Mouse (Mus musculus) c-Kit-positive CD71-positive TER-119-negative erythroid progenitor cells, embryonic 14.5 days (primary cell): ENCODE data around the gene Zfp691.

ENCODE experiments used
- DNase-seq: peaks from one replicate; pipeline ENCODE4 v3.0.0-alpha.2; 2013; ENCODE audit warnings: low read depth

Zfp691 gene

GRCm38 (mm10) chr4:119173851-119174453 is at the start of gene Zfp691:
TSS of gene Zfp691 (minus strand) at chr4:119174195.
- DNase-seq, result peak; percentile 97

- DNase-seq, result peak; percentile 70
Observed at GRCm38 (mm10) chr4:119223696-119224095, 49.7 kb upstream of the Zfp691 start.

- no peak for DNase-seq
Observed at GRCm38 (mm10) chr4:119218169-119218568, 44.2 kb upstream of the Zfp691 start, which contains the start of gene Tmem269. TSS of gene Tmem269 (minus strand) at chr4:119218217.

- DNase-seq, result no peak
Observed at GRCm38 (mm10) chr4:119216667-119217066, 42.7 kb upstream of the Zfp691 start.

- peak; percentile 74 for DNase-seq
Observed at GRCm38 (mm10) chr4:119204672-119205071, 30.7 kb upstream of the Zfp691 start.

GRCm38 (mm10) chr4:119198105-119198504 is 24.1 kb upstream of the Zfp691 start:
- no peak for DNase-seq

- no peak for DNase-seq
Observed at GRCm38 (mm10) chr4:119195582-119196320, 21.8 kb upstream of the Zfp691 start.

- DNase-seq, result peak; percentile 79
Observed at GRCm38 (mm10) chr4:119194909-119195581, 21.1 kb upstream of the Zfp691 start, which contains the start of gene Svbp. TSS of gene Svbp (plus strand) at chr4:119195306.

- DNase-seq, result no peak
Observed at GRCm38 (mm10) chr4:119192757-119193156, 18.8 kb upstream of the Zfp691 start.

GRCm38 (mm10) chr4:119191273-119191672 is 17.3 kb upstream of the Zfp691 start:
- no peak for DNase-seq

- DNase-seq, result peak; percentile 87
Observed at GRCm38 (mm10) chr4:119190618-119191017, 16.6 kb upstream of the Zfp691 start.

GRCm38 (mm10) chr4:119189864-119190263 is 15.9 kb upstream of the Zfp691 start, which contains the start of gene Ermap:
TSS of gene Ermap (minus strand) at chr4:119190011.
- DNase-seq, result peak; percentile 90

- no peak for DNase-seq
Observed at GRCm38 (mm10) chr4:119189392-119189791, 15.4 kb upstream of the Zfp691 start.

- peak; percentile 60 for DNase-seq
Observed at GRCm38 (mm10) chr4:119188060-119188785, 14.2 kb upstream of the Zfp691 start.

- no peak for DNase-seq
Observed at GRCm38 (mm10) chr4:119185771-119186170, 11.8 kb upstream of the Zfp691 start.

GRCm38 (mm10) chr4:119183525-119183924 is 9.5 kb upstream of the Zfp691 start:
- DNase-seq, result no peak

- no peak for DNase-seq
Observed at GRCm38 (mm10) chr4:119181456-119181855, 7.5 kb upstream of the Zfp691 start.

GRCm38 (mm10) chr4:119180133-119180707 is 6.2 kb upstream of the Zfp691 start:
- no peak for DNase-seq

GRCm38 (mm10) chr4:119178331-119178730 is 4.3 kb upstream of the Zfp691 start:
- no peak for DNase-seq

- DNase-seq, result no peak
Observed at GRCm38 (mm10) chr4:119177702-119178101, 3.7 kb upstream of the Zfp691 start.

- DNase-seq, result no peak
Observed at GRCm38 (mm10) chr4:119172919-119173650, 910 bp downstream of the Zfp691 start.
